Mouse (Mus musculus) lung, embryonic 16.5 days (tissue): ENCODE results near the gene Frat2. TPM values are rescaled to one million over a fixed set of nuclear protein-coding genes. Genes with fewer than 3 reads are reported as not detected.
A peak's percentile ranks its signal among the peaks of the same experiment; 100 is the strongest.

Experiments
- ATAC-seq: fragments of 200-750 bp; cut with Nextera tagmentation; 2 replicates; pipeline ENCODE4 v1.8.0; 2017; ENCODE audit warnings: low read depth, mild to moderate bottlenecking, moderate library complexity
- H3K27ac ChIP-seq: fragments of 300-500 bp; sonication (generic); 2 replicates; pipeline ENCODE4 v1.5.1; 2014; ENCODE audit warnings: mild to moderate bottlenecking, control low read depth, low read length
- H3K27me3 ChIP-seq: fragments of 300-500 bp; sonication (generic); 2 replicates; pipeline ENCODE4 v1.6.1; 2014; ENCODE audit warnings: low read depth, low read length, mixed read lengths; ENCODE audit not compliant: control insufficient read depth, insufficient read depth
- H3K36me3 ChIP-seq: fragments of 300-500 bp; sonication (generic); 2 replicates; pipeline ENCODE4 v1.6.1; 2014; ENCODE audit warnings: low read length; ENCODE audit not compliant: control insufficient read depth, insufficient read depth
- H3K4me1 ChIP-seq: fragments of 300-500 bp; sonication (generic); replicated peaks from 2 replicates; pipeline ENCODE4 v1.6.1; 2014; ENCODE audit warnings: low read length, mixed read lengths; ENCODE audit not compliant: control insufficient read depth, insufficient read depth
- H3K4me2 ChIP-seq: fragments of 300-500 bp; sonication (generic); 2 replicates; pipeline ENCODE4 v1.6.1; 2014; ENCODE audit warnings: low read depth, low read length, control low read depth
- H3K4me3 ChIP-seq: fragments of 300-500 bp; sonication (generic); 2 replicates; pipeline ENCODE4 v1.5.1; 2014; ENCODE audit warnings: mild to moderate bottlenecking, low read length, control low read depth
- H3K9ac ChIP-seq: fragments of 300-500 bp; sonication (generic); 2 replicates; pipeline ENCODE4 v1.6.1; 2014; ENCODE audit warnings: low read length, control low read depth
- H3K9me3 ChIP-seq: fragments of 300-500 bp; sonication (generic); 2 replicates; pipeline ENCODE4 v1.6.1; 2016; ENCODE audit warnings: low read length; ENCODE audit not compliant: control insufficient read depth
- WGBS: fragments of 180-500 bp; shearing (Covaris S2); extraction: QIAGEN DNeasy Blood & Tissue Kit; methylation state at CpG from one replicate; pipeline ENCODE4 v1.1.7; 2014; 5-methylcytosine and 5-hydroxymethylcytosine counted together
- polyA plus RNA-seq: library from polyadenylated mRNA; unstranded; fragments of >200 nt; fragmentation: Nextera tagmentation; extraction: Ambion mirVana; gene quantifications from 2 replicates; pipeline ENCODE4 v1.2.1, GENCODE M21; 2015

Frat2 gene
- polyA plus RNA-seq, 1 experiment from 2014 or later = 2.8 TPM

- H3K36me3 ChIP-seq = no peaks in the 10 kb centered on the region
- no peak overlapping the region for H3K4me3 ChIP-seq
- 40% methylated on average over 9 of the region's 9 CpGs for WGBS
- peaks cover 5% of the 10 kb centered on the region; the same call in 1 of the 2 replicates for H3K4me1 ChIP-seq
- ATAC-seq = no peak
- no peak overlapping the region for H3K27ac ChIP-seq
- H3K27me3 ChIP-seq = peaks cover 13% of the 10 kb centered on the region
- no peak overlapping the region for H3K4me2 ChIP-seq
- H3K9me3 ChIP-seq = no peaks in the 10 kb centered on the region
- no peak overlapping the region for H3K9ac ChIP-seq
These were observed 10.6 kb downstream of the Frat2 start for GRCm38 (mm10) chr19:41837194-41837916.

DNA sequence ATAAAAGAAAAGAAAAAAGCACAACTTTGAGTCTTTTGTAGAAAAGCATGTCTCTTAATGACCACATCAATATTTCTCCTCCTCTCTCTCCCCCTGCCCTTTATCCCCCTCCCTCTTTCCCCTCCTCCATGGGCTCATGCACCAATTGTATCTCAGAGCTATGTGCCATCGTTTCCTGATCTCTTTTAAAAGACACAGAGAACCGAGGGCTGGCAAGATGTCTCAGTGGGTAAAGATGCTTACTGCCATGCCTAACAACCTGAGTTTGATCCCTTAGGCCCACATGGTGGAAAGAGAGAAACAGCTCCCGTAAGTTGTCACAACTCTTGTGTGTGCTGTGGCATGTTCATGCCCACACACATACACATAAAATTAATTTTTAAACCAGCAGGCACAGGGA, 11.2 kb downstream of the Frat2 start:
- ATAC-seq = no peak
- Histone ChIP-seq H3K27me3 (peaks cover 19% of the 10 kb centered on the region), H3K27ac (no peak overlapping the region), H3K4me1 (peaks cover 10% of the 10 kb centered on the region), H3K4me2 (no peak overlapping the region), H3K36me3 (no peaks in the 10 kb centered on the region), H3K9me3 (no peaks in the 10 kb centered on the region), H3K4me3 (no peak overlapping the region), H3K9ac (no peak overlapping the region)
- WGBS = 60% methylated on average over 3 of the region's 3 CpGs

DNA sequence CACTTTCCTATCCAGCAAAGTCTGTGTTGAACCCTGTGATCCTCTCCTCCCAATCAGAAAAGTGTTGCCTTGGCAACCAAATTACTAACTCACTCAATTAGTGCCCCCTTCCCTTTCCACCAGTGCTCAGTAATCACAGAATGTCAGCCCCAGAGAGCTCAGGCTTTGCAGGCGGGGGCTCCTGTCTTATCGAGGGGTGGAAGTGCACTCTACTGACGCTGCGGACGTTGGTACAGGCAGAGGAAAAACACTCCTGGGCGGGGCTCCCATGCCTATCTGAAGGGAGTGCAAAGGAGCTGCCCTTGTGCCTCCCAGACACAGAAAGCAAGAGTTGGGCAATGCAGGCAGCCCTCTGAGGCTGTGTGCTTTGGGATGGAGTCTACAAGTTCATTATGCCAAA, 12.1 kb downstream of the Frat2 start:
- H3K27ac ChIP-seq = no peak overlapping the region
- peak; percentile 47 for ATAC-seq

GRCm38 (mm10) chr19:41835407-41835806, 12.5 kb downstream of the Frat2 start:
- no peaks in the 10 kb centered on the region for H3K36me3 ChIP-seq
- H3K9ac ChIP-seq = no peak overlapping the region
- no peak overlapping the region for H3K4me3 ChIP-seq
- H3K4me2 ChIP-seq = no peak overlapping the region
- no peak for ATAC-seq
- WGBS = 55% methylated on average over 6 of the region's 6 CpGs
- peaks cover 16% of the 10 kb centered on the region for H3K4me1 ChIP-seq
- H3K27ac ChIP-seq = no peak overlapping the region
- no peaks in the 10 kb centered on the region for H3K9me3 ChIP-seq
- peaks cover 21% of the 10 kb centered on the region for H3K27me3 ChIP-seq

More for the DNA sequence above, 12.1 kb downstream of the Frat2 start:
- WGBS = 3% methylated on average over 6 of the region's 6 CpGs
- H3K4me3 ChIP-seq = no peak overlapping the region
- H3K27me3 ChIP-seq = peaks cover 21% of the 10 kb centered on the region
- no peak overlapping the region for H3K9ac ChIP-seq
- no peaks in the 10 kb centered on the region for H3K9me3 ChIP-seq
- H3K4me2 ChIP-seq = peak overlapping the region; percentile 23; the same call in 1 of the 2 replicates
- H3K4me1 ChIP-seq = peaks cover 14% of the 10 kb centered on the region
- H3K36me3 ChIP-seq = no peaks in the 10 kb centered on the region

GRCm38 (mm10) chr19:41832501-41833201, 15.3 kb downstream of the Frat2 start:
- no peak overlapping the region for H3K9ac ChIP-seq
- H3K4me1 ChIP-seq = peaks cover 18% of the 10 kb centered on the region
- no peaks in the 10 kb centered on the region for H3K36me3 ChIP-seq
- no peaks in the 10 kb centered on the region for H3K9me3 ChIP-seq
- no peak overlapping the region for H3K4me2 ChIP-seq
- H3K27me3 ChIP-seq = peaks cover 17% of the 10 kb centered on the region
- ATAC-seq = no peak
- H3K4me3 ChIP-seq = no peak overlapping the region
- no peak overlapping the region for H3K27ac ChIP-seq
- WGBS = 77% methylated on average over 13 of the region's 13 CpGs

- no peak for ATAC-seq
- 17% methylated on average over 14 of the region's 14 CpGs for WGBS
- H3K4me2 ChIP-seq = peak overlapping the region; percentile 98
- H3K9ac ChIP-seq = no peak overlapping the region
- no peaks in the 10 kb centered on the region for H3K36me3 ChIP-seq
- H3K27ac ChIP-seq = no peak overlapping the region
- peaks cover 17% of the 10 kb centered on the region for H3K27me3 ChIP-seq
- peak overlapping the region; percentile 71 for H3K4me3 ChIP-seq
- H3K4me1 ChIP-seq = peaks cover 18% of the 10 kb centered on the region
- H3K9me3 ChIP-seq = no peaks in the 10 kb centered on the region
These were observed 16.1 kb downstream of the Frat2 start for GRCm38 (mm10) chr19:41831718-41832391.

DNA sequence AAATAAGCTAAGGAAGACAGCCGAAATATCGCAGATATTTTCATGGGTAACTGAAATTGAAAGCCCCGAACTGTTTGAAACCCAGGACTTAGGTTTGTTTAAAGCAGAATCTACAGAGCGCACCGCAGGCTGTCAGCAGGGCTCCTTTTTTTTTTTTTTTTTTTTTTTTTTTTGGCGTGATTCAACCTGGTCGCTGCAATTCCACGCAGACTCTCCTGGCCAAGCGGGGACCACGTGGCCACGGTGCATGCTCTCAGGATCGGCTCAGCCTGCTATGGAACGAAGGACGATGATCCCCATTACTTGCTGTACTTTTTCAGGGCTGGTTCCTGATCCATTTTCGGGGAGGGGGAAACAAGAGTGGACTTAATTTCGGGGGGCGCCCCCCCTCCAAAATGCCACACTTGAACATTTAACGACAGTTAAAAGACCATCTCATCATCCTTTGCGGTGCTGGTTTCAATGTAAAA, 16.8 kb downstream of the Frat2 start:
- ATAC-seq = no peak
- Histone ChIP-seq H3K36me3 (no peaks in the 10 kb centered on the region), H3K27me3 (peaks cover 17% of the 10 kb centered on the region), H3K9me3 (no peaks in the 10 kb centered on the region), H3K4me3 (peak overlapping the region; percentile 71), H3K27ac (no peak overlapping the region), H3K9ac (peak overlapping the region; percentile 77), H3K4me2 (peak overlapping the region; percentile 98), H3K4me1 (peaks cover 18% of the 10 kb centered on the region)
- WGBS = 2% methylated on average over 19 of the region's 19 CpGs

- peak overlapping the region; percentile 98 for H3K4me2 ChIP-seq
- no peaks in the 10 kb centered on the region for H3K36me3 ChIP-seq
- WGBS = under 1% methylated on average over 89 of the region's 112 CpGs
- H3K9ac ChIP-seq = peak overlapping the region; percentile 77
- H3K27ac ChIP-seq = peak overlapping the region; percentile 67
- peak; percentile 73 for ATAC-seq
- H3K27me3 ChIP-seq = peaks cover 17% of the 10 kb centered on the region
- H3K4me1 ChIP-seq = peaks cover 13% of the 10 kb centered on the region
- H3K9me3 ChIP-seq = no peaks in the 10 kb centered on the region
- peak overlapping the region; percentile 71 for H3K4me3 ChIP-seq
These were observed 17.6 kb downstream of the Frat2 start for GRCm38 (mm10) chr19:41830106-41831031.
